Comparison of ENCODE assay signal across 9 mouse cellular contexts in the genomic region with DNA sequence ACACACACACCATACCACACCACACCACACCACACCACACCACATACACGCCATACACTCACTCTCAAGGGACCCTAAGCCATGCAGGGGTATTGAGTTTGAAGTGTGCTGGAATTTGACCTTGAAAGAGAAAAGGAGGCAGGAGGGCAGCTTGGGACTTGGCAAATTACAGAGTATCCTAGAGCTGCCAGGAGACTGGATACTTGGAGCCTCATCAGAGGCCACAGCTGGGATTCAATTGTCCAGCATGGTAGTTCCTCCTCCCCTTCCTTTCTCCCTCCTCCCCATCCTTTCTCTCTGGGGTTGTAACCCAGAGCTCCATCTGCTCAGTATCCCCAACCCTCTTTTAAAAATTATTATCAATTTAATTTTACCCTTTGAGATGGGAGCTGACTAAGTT. TPM values are rescaled to one million over a fixed set of nuclear protein-coding genes. Genes with fewer than 3 reads are reported as not detected.
DNase-seq lines count a peak whose midpoint lies in the region; ATAC-seq lines count a peak whose summit lies in the region.
"Had no signal": no experiment of that assay in that cellular context is flagged by ENCODE, and none has a peak within 500 bp of the region (broad histone marks: within the 10 kb centered on the region; RNA-seq: fewer than 3 reads in every experiment).

No protein-coding gene starts in this region.

- H3K27ac ChIP-seq in embryonic facial prominence, embryonic 13.5 days = no peak overlapping the region
- H3K27ac ChIP-seq in embryonic facial prominence, embryonic 10.5 days (replicated peaks) = no peak overlapping the region
- H3K27ac ChIP-seq in kidney, embryonic 14.5 days (ENCODE audit: low read depth, low read length) = no peak overlapping the region
- peak overlapping the region; percentile 6; the same call in 1 of the 2 replicates for H3K27ac ChIP-seq in intestine, embryonic 15.5 days
- H3K27ac ChIP-seq: hindbrain, embryonic 10.5 days had no signal

- H3K4me3 ChIP-seq in embryonic facial prominence, embryonic 13.5 days = no peak overlapping the region
- H3K4me3 ChIP-seq in embryonic facial prominence, embryonic 10.5 days = no peak overlapping the region
- H3K4me3 ChIP-seq in kidney, embryonic 14.5 days (ENCODE audit: low read length) = no peak overlapping the region
- no peak overlapping the region for H3K4me3 ChIP-seq in intestine, embryonic 15.5 days (replicated peaks)
- H3K4me3 ChIP-seq: hindbrain, embryonic 10.5 days had no signal

- ATAC-seq in embryonic facial prominence, embryonic 13.5 days (ENCODE audit: insufficient number of reproducible peaks, insufficient read depth, low FRiP score, low TSS enrichment, low read depth) = peak; percentile 23; the same call in 1 of the 2 replicates
- no peak for ATAC-seq in kidney, embryonic 14.5 days (ENCODE audit: low FRiP score, low TSS enrichment)
- ATAC-seq in intestine, embryonic 15.5 days = no peak
- no peak for ATAC-seq in frontal cortex, adult (ENCODE audit: low TSS enrichment)

- no peak overlapping the region for H3K9ac ChIP-seq in embryonic facial prominence, embryonic 13.5 days
- no peak overlapping the region for H3K9ac ChIP-seq in kidney, embryonic 14.5 days (ENCODE audit: low read depth, low read length)
- no peak overlapping the region for H3K9ac ChIP-seq in intestine, embryonic 15.5 days

- H3K27me3 ChIP-seq in embryonic facial prominence, embryonic 13.5 days = no peaks in the 10 kb centered on the region
- H3K27me3 ChIP-seq in embryonic facial prominence, embryonic 10.5 days (replicated peaks; ENCODE audit: low read depth, poor library complexity, severe bottlenecking) = no peaks in the 10 kb centered on the region
- no peaks in the 10 kb centered on the region for H3K27me3 ChIP-seq in kidney, embryonic 14.5 days (ENCODE audit: control insufficient read depth, insufficient read depth, low read length)
- no peaks in the 10 kb centered on the region for H3K27me3 ChIP-seq in intestine, embryonic 15.5 days (replicated peaks)

- H3K36me3 ChIP-seq in embryonic facial prominence, embryonic 13.5 days = no peaks in the 10 kb centered on the region
- no peaks in the 10 kb centered on the region for H3K36me3 ChIP-seq in embryonic facial prominence, embryonic 10.5 days (replicated peaks)
- no peaks in the 10 kb centered on the region for H3K36me3 ChIP-seq in kidney, embryonic 14.5 days (ENCODE audit: control insufficient read depth, insufficient read depth, low read length)
- H3K36me3 ChIP-seq in intestine, embryonic 15.5 days = no peaks in the 10 kb centered on the region
- H3K36me3 ChIP-seq: hindbrain, embryonic 10.5 days had no signal

- H3K9me3 ChIP-seq in embryonic facial prominence, embryonic 13.5 days = no peaks in the 10 kb centered on the region
- no peaks in the 10 kb centered on the region for H3K9me3 ChIP-seq in embryonic facial prominence, embryonic 10.5 days
- H3K9me3 ChIP-seq in kidney, embryonic 14.5 days (ENCODE audit: control insufficient read depth, low read length) = no peaks in the 10 kb centered on the region
- no peaks in the 10 kb centered on the region for H3K9me3 ChIP-seq in intestine, embryonic 15.5 days
- H3K9me3 ChIP-seq: hindbrain, embryonic 10.5 days had no signal

- peaks cover 36% of the 10 kb centered on the region for H3K4me1 ChIP-seq in embryonic facial prominence, embryonic 13.5 days
- H3K4me1 ChIP-seq in embryonic facial prominence, embryonic 10.5 days = peaks cover 21% of the 10 kb centered on the region
- peaks cover 14% of the 10 kb centered on the region for H3K4me1 ChIP-seq in kidney, embryonic 14.5 days (ENCODE audit: control insufficient read depth, insufficient read depth, low read length)
- peaks cover 20% of the 10 kb centered on the region for H3K4me1 ChIP-seq in intestine, embryonic 15.5 days (replicated peaks)

- H3K4me2 ChIP-seq in embryonic facial prominence, embryonic 13.5 days = no peak overlapping the region
- no peak overlapping the region for H3K4me2 ChIP-seq in kidney, embryonic 14.5 days (replicated peaks; ENCODE audit: low read depth, low read length)
- no peak overlapping the region for H3K4me2 ChIP-seq in intestine, embryonic 15.5 days (replicated peaks)

- DNase-seq in embryonic facial prominence, embryonic 10.5 days (ENCODE audit: low spot score) = no peak
- peak; percentile 37 for DNase-seq in kidney, postnatal 14 days
- peak; percentile 56 for DNase-seq in NIH3T3 (ENCODE audit: low read depth)
- DNase-seq in left cerebral cortex, adult 11 months (ENCODE audit: low spot score) = no peak

- WGBS in embryonic facial prominence, embryonic 13.5 days = 80% methylated on average over 1 of the region's 1 CpGs
- 86% methylated on average over 1 of the region's 1 CpGs for WGBS in embryonic facial prominence, embryonic 10.5 days
- WGBS in kidney, embryonic 14.5 days = 90% methylated on average over 1 of the region's 1 CpGs
- 88% methylated on average over 1 of the region's 1 CpGs for WGBS in intestine, embryonic 15.5 days

RNA-seq across cellular contexts. Expression of gene Tarbp1, which starts 50.7 kb away (rescaled TPM):
- polyA plus RNA-seq in embryonic facial prominence, embryonic 13.5 days (2015; fragmentation: Nextera tagmentation; extraction: Ambion mirVana) = 3.1 and 3.3 TPM in 2 replicates
- 2.7 and 2.8 TPM in 2 replicates for polyA plus RNA-seq in embryonic facial prominence, embryonic 10.5 days (2016; fragmentation: Nextera tagmentation; extraction: Ambion mirVana)
- 3.3 and 6.3 TPM in 2 replicates for polyA plus RNA-seq in kidney, embryonic 14.5 days (2014; fragmentation: Nextera tagmentation; extraction: Ambion mirVana)
- polyA plus RNA-seq in intestine, embryonic 15.5 days (2015; fragmentation: Nextera tagmentation; extraction: Ambion mirVana) = 3.0 and 3.1 TPM in 2 replicates

Comparison
In these comparisons a context has a peak if more than half of its experiments do, and no peak if none do; other contexts are left out.
1. DNase-seq: peak in kidney, postnatal 14 days (single experiment) and NIH3T3 (single experiment); none in embryonic facial prominence, embryonic 10.5 days (single experiment) and left cerebral cortex, adult 11 months (single experiment).